Mouse (Mus musculus) mouse embryonic stem cell (cell line): ENCODE data around the gene Pde8a.
"Not testable (repeated sequence)": the region's sequence is repeated elsewhere in the genome, so short reads cannot be mapped to it uniquely, and the experiment has no call there.

Source experiments
- in situ Hi-C, 2 experiments: fragments of 300-500 bp; cut with MboI; formaldehyde crosslinking; loops; 1 replicate in 1 of 2; 3 replicates in 1 of 2; pipeline ENCODE4 v1.14.3; 2019 to 2020; ENCODE audit warnings: low sequenced_read_pairs in 2 of 2, low pct_unique_long_range_greater_than_20kb in 1 of 2, mixed read lengths in 1 of 2; ENCODE audit not compliant: unreplicated experiment in 1 of 2

Pde8a gene

DNA sequence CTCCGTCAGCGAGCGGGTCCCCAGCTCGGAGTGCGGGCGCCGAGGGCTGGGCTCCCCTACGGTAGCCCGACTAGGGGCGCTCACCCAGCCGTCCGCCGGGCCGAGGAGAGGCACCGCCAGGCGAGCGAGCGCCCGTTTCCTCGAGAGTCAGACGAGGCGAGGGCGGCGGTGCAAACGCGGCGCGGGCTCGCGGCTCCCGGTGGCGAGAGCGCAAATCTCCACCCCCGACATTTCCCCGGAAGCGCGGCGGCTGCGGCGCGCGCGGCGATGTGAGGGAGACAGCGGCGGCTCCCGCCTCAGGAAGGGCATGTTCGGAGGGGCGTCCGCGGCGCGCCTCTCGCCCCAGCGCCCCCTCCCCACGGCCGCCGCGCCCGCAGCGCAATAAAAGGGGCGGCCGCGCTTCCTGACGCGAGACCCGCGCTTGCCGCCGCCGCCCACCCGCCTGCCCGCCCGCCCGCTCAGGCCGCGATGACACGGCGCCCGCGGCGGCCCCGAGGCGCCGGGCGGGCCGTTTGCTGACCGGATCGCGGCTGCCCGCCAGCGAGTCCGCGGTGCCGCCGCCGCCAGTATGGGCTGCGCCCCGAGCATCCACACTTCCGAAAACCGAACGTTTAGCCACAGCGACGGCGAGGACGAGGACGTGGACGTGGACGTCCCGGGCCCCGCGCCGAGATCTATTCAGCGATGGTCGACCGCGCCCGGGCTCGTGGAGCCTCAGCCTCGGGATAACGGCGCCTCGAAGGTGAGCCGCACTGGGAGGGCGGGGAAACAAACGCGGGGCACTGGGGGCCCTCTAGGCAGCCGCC lies at the start of gene Pde8a:
TSS of gene Pde8a (plus strand) at position 250 of the 806 bp plus-strand sequence.
- in situ Hi-C loops = no loop called here

DNA sequence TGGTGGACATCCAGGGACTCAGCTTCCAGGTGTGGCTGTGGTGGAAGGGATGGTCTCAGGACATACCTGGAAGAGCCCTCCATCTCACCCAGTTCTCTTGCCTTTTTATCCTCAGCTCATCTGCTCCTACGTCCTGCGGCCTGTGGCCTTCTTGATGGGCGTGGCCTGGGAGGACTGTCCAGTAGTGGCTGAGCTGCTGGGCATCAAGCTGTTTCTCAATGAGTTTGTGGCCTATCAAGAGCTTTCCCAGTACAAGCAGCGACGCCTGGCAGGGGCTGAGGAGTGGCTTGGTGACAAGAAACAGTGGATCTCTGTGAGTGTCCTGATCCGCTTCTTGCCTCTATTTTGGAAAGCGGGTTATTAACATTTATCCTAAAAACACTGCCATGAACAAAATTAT lies 49.0 kb upstream of the Pde8a start:
- in situ Hi-C loops = loop anchor here in 1 of 2 experiments (5.0 to 25.0 kb wide), 2 partner anchors 158 to 277 kb away; no protein-coding TSS in a partner anchor

DNA sequence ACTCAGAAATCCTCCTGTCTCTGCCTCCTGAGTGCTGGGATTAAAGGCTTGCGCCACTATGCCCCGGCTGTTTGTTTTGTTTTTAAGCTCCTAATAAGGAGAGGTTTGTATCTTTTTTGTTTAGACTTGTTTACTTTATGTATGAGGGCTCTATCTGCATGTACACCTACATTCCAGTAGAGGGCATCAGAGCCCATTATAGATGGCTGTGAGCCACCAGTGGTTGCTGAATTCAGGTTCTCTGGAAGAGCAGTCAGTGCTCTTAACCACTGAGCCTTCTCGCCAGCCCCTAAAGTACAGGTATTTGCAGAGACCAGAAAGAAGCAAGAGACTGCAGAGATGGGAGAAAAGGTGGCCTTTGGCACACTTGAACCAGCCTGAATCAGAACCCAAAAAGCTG lies 46.3 kb upstream of the Pde8a start:
- in situ Hi-C loops = loop anchor here in 1 of 2 experiments (25.0 kb wide), 1 partner anchor 280 kb away; no protein-coding TSS in a partner anchor

DNA sequence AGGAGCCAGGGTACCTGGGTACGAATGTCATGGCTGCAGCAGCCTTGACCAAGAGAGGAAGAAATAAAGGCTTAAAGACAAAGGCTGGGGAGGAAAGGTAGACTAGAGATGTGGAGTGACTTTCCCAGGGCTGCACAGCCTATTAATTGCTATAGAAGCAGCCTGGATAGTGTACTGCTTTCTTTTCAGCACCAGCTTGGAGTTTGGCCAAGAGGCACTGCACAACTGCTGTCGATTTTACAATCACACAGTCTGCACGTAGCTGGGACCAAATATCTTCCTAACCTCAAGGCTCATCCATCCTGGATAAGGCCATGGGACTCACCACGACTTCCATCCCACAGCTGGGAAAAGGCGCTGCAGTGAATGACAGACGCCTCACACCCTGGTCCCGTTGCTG lies 44.0 kb upstream of the Pde8a start:
- in situ Hi-C loops = loop anchor here in 1 of 2 experiments (25.0 kb wide), 1 partner anchor 282 kb away; no protein-coding TSS in a partner anchor

DNA sequence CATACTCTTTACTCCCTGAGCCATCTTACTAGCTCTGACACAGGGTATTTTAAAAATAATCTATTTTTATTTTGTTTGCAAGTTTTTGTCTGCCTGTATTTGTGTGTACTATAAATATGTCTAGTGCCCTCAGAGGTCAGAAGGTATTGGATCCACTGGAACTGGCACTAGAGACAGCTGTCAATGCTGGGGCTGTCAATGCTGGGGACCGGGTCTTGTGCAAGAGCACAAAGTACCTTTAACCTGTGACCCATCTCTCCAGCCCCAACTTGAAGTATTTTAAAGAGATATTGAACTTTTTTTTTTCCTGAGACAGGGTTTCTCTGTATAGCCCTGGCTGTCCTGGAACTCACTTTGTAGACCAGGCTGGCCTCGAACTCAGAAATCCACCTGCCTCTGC lies 39.5 kb upstream of the Pde8a start:
- in situ Hi-C loops = loop anchor here in 1 of 2 experiments (25.0 kb wide), 1 partner anchor 287 kb away; no protein-coding TSS in a partner anchor

DNA sequence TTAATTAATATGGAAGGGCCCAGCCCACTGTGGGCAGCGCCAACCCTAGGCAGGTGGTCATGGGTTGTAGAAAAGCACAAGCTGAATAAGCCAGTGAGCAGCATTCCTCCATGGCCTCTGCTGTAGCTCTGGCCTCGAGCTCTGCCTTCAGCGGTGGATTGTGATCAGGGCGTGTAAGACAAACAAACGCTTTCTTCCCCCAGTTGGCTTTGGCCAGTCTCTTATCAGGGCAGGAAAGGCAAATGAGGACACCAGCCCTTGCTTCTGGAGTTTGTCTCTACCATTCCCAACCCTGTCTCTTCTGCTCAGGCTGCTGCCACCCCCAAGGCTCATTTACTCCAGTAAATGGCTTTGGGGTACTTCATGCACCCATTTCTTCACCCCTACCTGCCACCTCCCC lies 38.7 kb upstream of the Pde8a start:
- in situ Hi-C loops = loop anchor here in 1 of 2 experiments (25.0 kb wide), 1 partner anchor 287 kb away; no protein-coding TSS in a partner anchor

DNA sequence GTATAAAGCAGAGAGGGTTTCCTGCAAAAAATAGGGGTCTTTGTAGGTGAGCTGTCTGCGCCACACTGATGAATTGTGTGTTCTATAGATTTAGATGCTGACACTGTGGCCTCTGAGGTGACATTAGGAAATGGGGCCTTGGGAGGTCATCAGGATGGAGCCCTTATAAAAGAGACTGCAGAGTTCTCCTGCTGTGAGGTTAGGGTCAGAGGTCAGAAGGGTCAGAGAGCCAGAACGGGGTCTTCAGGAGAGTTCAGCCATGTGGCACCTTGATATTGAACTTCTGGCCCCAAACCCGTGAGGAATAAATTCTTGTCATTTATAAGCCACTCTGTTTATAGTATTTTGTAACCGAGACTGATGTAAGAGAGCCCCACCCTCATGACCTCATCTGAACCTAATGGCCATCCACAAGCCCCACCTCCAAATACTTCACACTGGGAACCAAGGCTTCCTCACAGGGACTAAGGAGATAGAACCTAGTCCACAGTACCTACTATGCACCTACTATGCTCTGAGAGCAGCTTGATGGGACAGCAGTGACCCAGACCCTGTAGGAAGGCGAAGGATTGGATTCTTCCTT lies 37.1 kb upstream of the Pde8a start:
- in situ Hi-C loops = no loop called here

DNA sequence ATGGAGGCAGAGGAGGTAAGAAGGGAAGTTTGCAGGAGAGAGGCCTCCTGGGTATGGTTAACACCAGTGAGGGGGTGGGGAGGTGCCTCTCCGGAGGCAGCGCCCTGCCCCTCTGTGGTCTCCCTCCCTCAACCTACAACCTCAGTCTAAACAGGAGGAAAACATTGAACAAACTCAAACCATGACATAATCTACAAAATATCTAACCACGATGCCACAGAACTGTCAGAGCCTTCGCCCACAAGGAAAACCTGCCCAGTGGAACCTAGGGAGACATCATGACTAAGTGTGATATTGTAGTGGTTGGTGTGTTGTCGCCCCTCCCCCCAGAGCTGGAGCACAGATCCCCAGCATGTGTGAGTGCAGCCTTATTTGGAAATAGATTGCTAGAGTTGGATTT lies 33.9 kb upstream of the Pde8a start:
- in situ Hi-C loops = no loop called here

DNA sequence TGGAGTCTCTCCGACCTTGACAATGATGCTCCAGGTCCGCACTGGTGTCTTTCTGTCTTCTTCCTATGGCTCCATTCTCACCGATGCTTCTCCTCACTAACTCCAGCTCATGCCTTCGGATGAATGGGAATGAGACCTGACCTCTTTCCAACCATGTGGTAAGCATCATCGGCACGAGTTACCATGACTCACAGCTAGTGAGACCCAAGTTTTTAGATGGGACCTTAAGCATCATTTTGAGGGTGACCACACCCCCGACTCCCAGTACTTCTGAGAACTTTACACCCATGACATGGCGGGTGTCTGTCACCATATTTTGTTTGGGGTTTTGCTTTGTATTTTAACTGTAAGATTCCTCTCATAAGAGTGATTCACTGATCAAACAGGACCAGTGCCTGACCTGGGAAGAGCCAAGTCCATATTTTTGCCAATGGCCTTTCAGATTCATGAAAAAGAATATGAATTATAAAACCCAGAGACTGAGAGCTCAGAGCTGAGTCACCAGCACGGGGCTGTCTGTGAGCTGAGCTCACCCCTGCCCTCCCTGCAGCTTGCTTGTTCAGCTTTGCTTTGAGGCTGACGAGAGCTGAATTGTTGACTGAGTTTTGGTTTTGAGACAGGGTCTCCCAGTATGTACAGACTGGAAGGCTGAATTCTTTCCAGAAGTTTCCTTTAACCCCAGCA lies 30.8 kb upstream of the Pde8a start:
- in situ Hi-C loops = loop anchor here in 1 of 2 experiments (5.0 kb wide), 1 partner anchor 140 kb away; no protein-coding TSS in a partner anchor

DNA sequence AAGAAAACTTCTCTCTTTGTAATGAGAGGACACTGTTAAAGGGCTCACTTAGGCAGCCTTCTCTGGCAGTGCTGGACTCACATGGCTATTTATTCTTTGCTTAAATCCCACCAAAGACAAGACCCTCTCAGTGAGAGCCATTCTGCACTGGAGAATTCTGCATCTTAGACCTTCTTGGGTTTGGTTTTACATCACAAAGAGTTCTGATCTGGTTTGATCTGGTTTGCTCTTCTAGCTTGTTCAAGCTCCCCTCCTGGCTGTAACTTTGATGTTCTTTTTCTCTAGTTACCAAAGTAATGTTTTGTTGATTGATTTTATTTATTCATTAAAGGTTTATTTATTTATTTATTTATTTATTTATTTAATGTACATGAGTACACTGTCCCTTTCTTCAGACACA lies 30.2 kb upstream of the Pde8a start:
- in situ Hi-C loops = loop anchor here in 1 of 2 experiments (5.0 kb wide), 1 partner anchor 139 kb away; no protein-coding TSS in a partner anchor

DNA sequence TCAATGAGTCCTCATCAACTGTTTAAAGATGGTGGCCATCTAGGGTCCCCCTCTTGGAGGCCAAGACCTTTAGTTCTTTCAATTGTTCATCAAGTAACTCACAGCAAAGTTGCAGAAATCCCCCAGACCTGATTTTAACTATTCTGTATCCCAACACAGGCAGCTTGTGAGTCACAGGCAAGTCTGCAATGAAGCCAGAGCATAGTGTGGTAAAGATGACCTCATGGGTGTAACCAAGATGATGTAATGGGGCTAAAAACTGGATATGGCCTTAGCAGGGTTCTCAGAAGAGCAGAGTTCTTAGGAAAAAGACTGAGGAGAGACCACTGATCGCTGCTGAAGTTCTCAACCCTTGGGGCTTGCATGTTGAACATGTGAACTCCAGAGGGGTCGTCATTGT lies 29.3 kb upstream of the Pde8a start:
- in situ Hi-C loops = loop anchor here in 1 of 2 experiments (5.0 kb wide), 1 partner anchor 138 kb away; no protein-coding TSS in a partner anchor

DNA sequence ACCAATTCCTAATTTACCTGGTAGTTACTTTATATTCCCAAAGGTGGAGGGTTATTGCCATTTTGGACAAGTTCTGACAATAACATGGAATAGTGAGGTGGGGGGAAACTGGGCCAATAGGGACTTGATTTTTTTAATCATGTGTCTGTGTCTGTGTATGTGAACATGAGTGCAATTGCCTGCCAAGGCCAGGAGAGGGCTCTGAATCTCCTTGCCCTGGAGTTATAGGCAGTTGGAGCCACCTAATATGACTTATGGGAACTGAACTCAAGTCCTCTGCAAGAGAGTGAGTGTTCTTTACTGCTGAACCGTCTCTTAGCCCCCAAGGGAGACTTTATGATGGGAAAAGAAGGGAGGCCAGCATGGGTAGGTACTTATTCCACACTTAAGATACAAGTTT lies 28.7 kb upstream of the Pde8a start:
- in situ Hi-C loops = loop anchor here in 1 of 2 experiments (5.0 kb wide), 1 partner anchor 138 kb away; no protein-coding TSS in a partner anchor

DNA sequence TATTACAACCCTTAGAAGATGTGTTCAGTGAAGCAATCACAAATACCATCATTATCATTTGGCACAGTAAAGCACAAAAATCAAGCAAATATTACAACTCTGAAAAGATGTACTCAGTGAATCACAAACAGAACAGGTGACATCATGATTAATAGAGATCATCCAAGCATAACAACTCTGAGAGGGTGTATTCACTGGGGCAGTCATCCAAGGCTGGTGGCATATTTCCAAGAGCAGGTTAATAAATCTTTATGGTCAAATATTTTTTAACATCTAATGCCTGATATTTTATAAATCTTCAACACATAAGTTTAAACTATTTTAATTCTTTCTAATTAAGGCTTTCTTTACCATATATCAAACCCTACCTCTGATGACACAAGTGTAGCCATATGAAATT lies 27.4 kb upstream of the Pde8a start:
- in situ Hi-C loops = not testable (repeated sequence)

DNA sequence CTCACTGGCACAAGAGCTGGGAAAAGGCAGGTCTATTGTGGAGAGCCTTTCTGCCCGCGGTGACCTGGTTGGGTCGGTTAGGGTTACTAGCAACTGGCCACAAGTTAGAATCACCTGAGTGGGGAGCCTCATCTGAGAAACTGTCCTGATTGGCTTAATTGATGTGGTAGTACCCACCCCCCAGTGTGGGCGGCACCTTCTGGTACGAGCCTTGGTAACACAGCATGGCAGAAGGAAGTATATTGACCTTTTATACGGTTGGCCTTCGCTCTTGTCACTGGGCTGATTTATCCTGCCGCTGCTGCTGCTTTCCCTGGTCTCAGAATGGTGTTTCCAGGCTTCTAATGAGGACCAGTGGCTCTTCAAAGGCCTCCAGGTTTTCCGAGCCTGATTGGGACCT lies 24.2 kb upstream of the Pde8a start:
- in situ Hi-C loops = no loop called here

DNA sequence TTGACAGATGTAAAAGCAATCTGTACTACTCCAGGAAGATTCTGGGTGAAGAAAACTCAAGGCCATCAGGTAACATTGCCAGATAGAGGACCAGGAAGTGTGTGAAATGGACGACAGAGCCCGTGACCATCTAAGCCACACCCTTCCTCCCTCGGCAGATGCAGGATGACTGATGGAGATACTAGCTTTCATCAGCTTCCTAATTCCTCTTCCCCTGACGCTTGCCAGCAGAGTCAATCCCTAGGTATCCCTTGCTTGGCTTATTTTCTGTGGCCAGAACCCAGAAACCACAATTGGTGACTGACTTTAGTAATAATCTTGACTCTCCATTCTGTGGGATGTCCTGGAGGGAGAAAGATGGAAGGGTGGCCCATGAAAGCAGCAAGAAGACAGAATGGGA lies 17.9 kb upstream of the Pde8a start:
- in situ Hi-C loops = no loop called here

DNA sequence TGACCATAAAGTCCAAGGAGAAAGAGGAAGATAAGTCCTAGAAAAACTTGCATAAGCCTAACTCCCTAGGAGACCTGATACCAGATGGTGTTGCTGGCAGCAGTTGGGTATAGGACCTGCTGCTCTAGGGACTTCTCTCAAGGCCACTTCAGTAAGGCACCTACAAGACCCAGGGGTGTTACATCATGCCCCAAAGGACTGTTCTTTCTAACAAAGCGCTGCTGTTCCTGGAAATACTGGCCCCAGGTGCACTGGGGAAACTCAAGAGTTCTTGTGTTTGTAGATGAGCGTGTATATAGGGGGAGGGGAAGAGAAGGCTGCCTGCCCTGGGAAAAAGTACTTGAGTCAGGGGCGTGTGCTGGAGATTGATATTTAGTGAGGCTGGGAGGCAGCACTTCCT lies 16.6 kb upstream of the Pde8a start:
- in situ Hi-C loops = no loop called here

DNA sequence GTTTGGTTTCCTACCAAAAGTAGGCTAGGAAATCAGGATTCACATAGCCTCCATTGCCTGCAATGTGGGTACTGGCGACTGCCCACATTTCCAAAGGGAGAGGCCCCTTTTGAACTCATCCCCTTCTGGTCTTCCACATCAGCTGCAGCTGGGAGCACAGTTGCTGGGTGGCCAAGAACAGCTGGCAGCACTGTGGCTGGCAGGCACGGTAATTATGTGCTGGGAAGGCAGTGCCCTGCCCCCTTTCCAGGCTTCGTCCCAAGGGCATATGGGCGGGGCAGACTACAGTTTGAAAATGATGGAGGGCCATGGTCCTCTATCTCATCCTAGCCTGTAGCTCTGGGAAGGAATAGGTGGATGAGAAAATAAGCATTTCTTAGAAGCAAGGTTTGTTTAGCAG lies 14.9 kb upstream of the Pde8a start:
- in situ Hi-C loops = no loop called here

DNA sequence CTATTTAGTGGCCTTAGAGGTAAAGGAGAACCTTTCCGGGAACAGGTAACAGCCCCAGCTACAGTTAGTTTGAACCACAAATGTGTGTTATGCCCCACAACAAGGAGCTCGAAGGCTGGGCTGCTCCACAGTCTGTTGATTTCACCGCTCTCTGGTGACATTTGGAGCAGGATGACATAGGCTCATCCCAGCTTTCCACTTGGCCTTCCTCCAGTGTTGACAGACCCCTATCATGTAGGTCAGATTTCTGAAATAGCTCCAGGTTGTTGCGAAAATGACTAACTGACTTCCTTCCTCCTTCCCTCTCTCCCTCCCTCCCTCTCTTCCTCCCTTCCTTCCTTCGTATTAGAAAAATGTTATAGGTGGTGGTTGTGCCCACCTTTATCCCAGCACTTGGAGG lies 14.3 kb upstream of the Pde8a start:
- in situ Hi-C loops = no loop called here

DNA sequence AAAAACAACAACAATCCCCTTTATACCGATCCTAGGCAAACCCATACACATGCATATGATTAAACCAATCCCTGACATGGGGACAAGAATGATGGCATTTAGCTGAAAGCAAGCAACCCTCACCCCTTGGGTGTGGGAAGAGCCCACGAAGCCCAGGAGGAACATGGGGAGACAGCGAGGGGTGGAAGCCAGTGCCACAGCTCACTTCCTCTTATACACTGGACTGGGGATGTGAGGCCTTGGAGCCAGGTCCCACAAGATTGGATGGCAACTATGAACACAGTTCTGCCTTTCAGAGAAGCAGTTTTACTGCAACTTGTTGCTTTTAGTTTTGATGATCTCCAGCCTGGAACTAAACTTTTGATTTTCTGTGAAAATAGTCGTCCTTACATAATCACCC lies 13.6 kb upstream of the Pde8a start:
- in situ Hi-C loops = no loop called here
